Mouse (Mus musculus): ENCODE measurements around the gene Pex16.

DNA sequence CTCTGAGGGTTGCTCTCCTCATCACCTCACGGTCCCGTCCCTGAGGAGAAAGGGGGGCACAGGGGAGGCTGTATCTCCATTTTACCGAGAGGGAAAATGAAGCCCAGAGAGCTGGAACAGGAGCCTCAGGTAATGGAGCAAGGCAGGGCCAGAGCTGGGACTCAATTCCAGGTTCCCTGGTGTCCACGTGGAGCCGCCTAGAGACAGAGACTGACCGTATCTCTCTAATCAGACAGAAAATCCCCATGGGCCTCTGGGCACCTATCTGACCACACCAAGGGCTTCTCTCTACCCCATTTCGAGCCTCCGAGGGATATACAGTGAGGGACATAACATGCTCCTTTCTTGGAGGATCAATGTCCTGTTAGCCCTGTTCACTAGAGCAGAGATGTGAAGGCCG, 48.7 kb downstream of the Pex16 start:
- TF ChIP-seq CTCF (IDR thresholded peaks at IDR 0.05; ENCODE audit: low read depth, low read length) = no peak
- TF ChIP-seq POLR2A (IDR thresholded peaks at IDR 0.05; ENCODE audit: extremely low read depth, insufficient read depth, low read length) = no peak

All from liver, adult 2 months (tissue).